Mouse (Mus musculus) stomach, embryonic 14.5 days (tissue): ENCODE data around the gene Spc24. TPM values are rescaled to one million over a fixed set of nuclear protein-coding genes. Genes with fewer than 3 reads are reported as not detected.

ENCODE experiments used
- ATAC-seq: fragments of 200-750 bp; cut with Nextera tagmentation; 2 replicates; pipeline ENCODE4 v1.8.0; 2017; ENCODE audit warnings: low read depth, moderate TSS enrichment; ENCODE audit not compliant: insufficient number of reproducible peaks, insufficient read depth, low FRiP score
- H3K27ac ChIP-seq: fragments of 300-500 bp; sonication (generic); 2 replicates; pipeline ENCODE4 v1.5.1; 2014; ENCODE audit warnings: mild to moderate bottlenecking, low read length, moderate library complexity, mixed read lengths
- H3K27me3 ChIP-seq: fragments of 300-500 bp; sonication (generic); 2 replicates; pipeline ENCODE4 v1.6.1; 2014; ENCODE audit warnings: low read length, control low read depth, mixed read lengths; ENCODE audit not compliant: control insufficient read depth, insufficient read depth
- H3K36me3 ChIP-seq: fragments of 300-500 bp; sonication (generic); 2 replicates; pipeline ENCODE4 v1.6.1; 2014; ENCODE audit warnings: mild to moderate bottlenecking, control low read depth, low read length, moderate library complexity, mixed read lengths; ENCODE audit not compliant: control insufficient read depth, insufficient read depth
- H3K4me1 ChIP-seq: fragments of 300-500 bp; sonication (generic); 2 replicates; pipeline ENCODE4 v1.6.1; 2014; ENCODE audit warnings: low read length, control low read depth, mixed read lengths; ENCODE audit not compliant: control insufficient read depth, insufficient read depth
- H3K4me2 ChIP-seq: fragments of 300-500 bp; sonication (generic); replicated peaks from 2 replicates; pipeline ENCODE4 v1.6.1; 2014; ENCODE audit warnings: low read depth, low read length, control low read depth
- H3K4me3 ChIP-seq: fragments of 300-500 bp; sonication (generic); 2 replicates; pipeline ENCODE4 v1.5.1; 2014; ENCODE audit warnings: low read depth, low read length, control low read depth
- H3K9ac ChIP-seq: fragments of 300-500 bp; sonication (generic); replicated peaks from 2 replicates; pipeline ENCODE4 v1.6.1; 2014; ENCODE audit warnings: low read depth, mild to moderate bottlenecking, control low read depth, low read length, moderate library complexity, mixed read lengths
- H3K9me3 ChIP-seq: fragments of 300-500 bp; sonication (generic); 2 replicates; pipeline ENCODE4 v1.6.1; 2016; ENCODE audit warnings: low read depth, low read length, control low read depth; ENCODE audit not compliant: control insufficient read depth
- WGBS: fragments of 180-500 bp; shearing (Covaris S2); extraction: QIAGEN DNeasy Blood & Tissue Kit; methylation state at CpG from one replicate; pipeline ENCODE4 v1.1.7; 2014; 5-methylcytosine and 5-hydroxymethylcytosine counted together
- polyA plus RNA-seq: library from polyadenylated mRNA; unstranded; fragments of >200 nt; fragmentation: Nextera tagmentation; extraction: Ambion mirVana; gene quantifications from 2 replicates; pipeline ENCODE4 v1.2.1, GENCODE M21; 2014

The Spc24 gene
- polyA plus RNA-seq, 1 experiment from 2014 or later = 111 TPM

- Histone ChIP-seq H3K4me3 (peak overlapping the region; percentile 83), H3K9ac (peak overlapping the region; percentile 88), H3K9me3 (no peaks in the 10 kb centered on the region), H3K27ac (no peak overlapping the region), H3K4me2 (peak overlapping the region; percentile 78), H3K27me3 (no peaks in the 10 kb centered on the region), H3K4me1 (0 out of 2 replicates have a peak, but pooled peaks cover 6% of the 10 kb centered on the region), H3K36me3 (peaks cover 8% of the 10 kb centered on the region; the same call in 1 of the 2 replicates)
- ATAC-seq = no peak
- under 1% methylated on average over 20 of the region's 20 CpGs for WGBS
These were observed 385 bp downstream of the Spc24 start for GRCm38 (mm10) chr9:21759718-21760117.

- no peak overlapping the region for H3K27ac ChIP-seq
- H3K4me2 ChIP-seq = peak overlapping the region; percentile 78
- peak overlapping the region; percentile 88; the same call in 1 of the 2 replicates for H3K9ac ChIP-seq
- peak overlapping the region; percentile 83 for H3K4me3 ChIP-seq
- H3K27me3 ChIP-seq = no peaks in the 10 kb centered on the region
- H3K9me3 ChIP-seq = no peaks in the 10 kb centered on the region
- peaks cover 10% of the 10 kb centered on the region; the same call in 1 of the 2 replicates for H3K4me1 ChIP-seq
- peaks cover 12% of the 10 kb centered on the region; the same call in 1 of the 2 replicates for H3K36me3 ChIP-seq
- ATAC-seq = no peak
- 51% methylated on average over 14 of the region's 14 CpGs for WGBS
These were observed 1.2 kb downstream of the Spc24 start for GRCm38 (mm10) chr9:21758576-21759529.

GRCm38 (mm10) chr9:21754516-21755321 is 5.4 kb downstream of the Spc24 start:
- Histone ChIP-seq H3K27me3 (no peaks in the 10 kb centered on the region), H3K4me2 (no peak overlapping the region), H3K9me3 (no peaks in the 10 kb centered on the region), H3K9ac (no peak overlapping the region), H3K4me1 (peaks cover 12% of the 10 kb centered on the region; the same call in 1 of the 2 replicates), H3K36me3 (peaks cover 15% of the 10 kb centered on the region; the same call in 1 of the 2 replicates), H3K4me3 (no peak overlapping the region), H3K27ac (no peak overlapping the region)
- ATAC-seq = no peak
- WGBS = 70% methylated on average over 13 of the region's 13 CpGs

- no peaks in the 10 kb centered on the region for H3K27me3 ChIP-seq
- no peaks in the 10 kb centered on the region for H3K9me3 ChIP-seq
- H3K9ac ChIP-seq = no peak overlapping the region
- no peak overlapping the region for H3K4me2 ChIP-seq
- ATAC-seq = no peak
- peaks cover 12% of the 10 kb centered on the region; the same call in 1 of the 2 replicates for H3K4me1 ChIP-seq
- H3K36me3 ChIP-seq = peaks cover 18% of the 10 kb centered on the region
- peak overlapping the region; percentile 22; the same call in 1 of the 2 replicates for H3K27ac ChIP-seq
- no peak overlapping the region for H3K4me3 ChIP-seq
- 65% methylated on average over 2 of the region's 2 CpGs for WGBS
These were observed 6.1 kb downstream of the Spc24 start for GRCm38 (mm10) chr9:21754003-21754402.

- no peaks in the 10 kb centered on the region for H3K9me3 ChIP-seq
- peaks cover 32% of the 10 kb centered on the region for H3K36me3 ChIP-seq
- H3K27me3 ChIP-seq = no peaks in the 10 kb centered on the region
- WGBS = 43% methylated on average over 10 of the region's 10 CpGs
- H3K4me2 ChIP-seq = no peak overlapping the region
- peaks cover 7% of the 10 kb centered on the region; the same call in 1 of the 2 replicates for H3K4me1 ChIP-seq
- peak; percentile 42; the same call in 1 of the 2 replicates for ATAC-seq
- no peak overlapping the region for H3K4me3 ChIP-seq
- peak overlapping the region; percentile 39; the same call in 1 of the 2 replicates for H3K27ac ChIP-seq
- no peak overlapping the region for H3K9ac ChIP-seq
These were observed 7.8 kb downstream of the Spc24 start for GRCm38 (mm10) chr9:21752252-21752792.

- H3K4me1 ChIP-seq = peaks cover 7% of the 10 kb centered on the region; the same call in 1 of the 2 replicates
- H3K27ac ChIP-seq = no peak overlapping the region
- WGBS = 72% methylated on average over 6 of the region's 6 CpGs
These were observed 8.8 kb downstream of the Spc24 start for GRCm38 (mm10) chr9:21751347-21751746.

GRCm38 (mm10) chr9:21750370-21750769 is 9.7 kb downstream of the Spc24 start:
- no peak overlapping the region for H3K4me2 ChIP-seq
- no peak overlapping the region for H3K27ac ChIP-seq
- no peak for ATAC-seq
- no peak overlapping the region for H3K4me3 ChIP-seq
- H3K36me3 ChIP-seq = peaks cover 44% of the 10 kb centered on the region
- 74% methylated on average over 3 of the region's 3 CpGs for WGBS
- H3K9me3 ChIP-seq = no peaks in the 10 kb centered on the region
- H3K9ac ChIP-seq = no peak overlapping the region
- H3K27me3 ChIP-seq = no peaks in the 10 kb centered on the region
- H3K4me1 ChIP-seq = peaks cover 7% of the 10 kb centered on the region; the same call in 1 of the 2 replicates

More at GRCm38 (mm10) chr9:21751347-21751746, 8.8 kb downstream of the Spc24 start:
- no peak for ATAC-seq
- no peak overlapping the region for H3K9ac ChIP-seq
- no peak overlapping the region for H3K4me3 ChIP-seq
- no peaks in the 10 kb centered on the region for H3K9me3 ChIP-seq
- peaks cover 42% of the 10 kb centered on the region for H3K36me3 ChIP-seq
- H3K27me3 ChIP-seq = no peaks in the 10 kb centered on the region
- no peak overlapping the region for H3K4me2 ChIP-seq
